Mouse (Mus musculus) E14TG2a.4 (cell line): ENCODE measurements around the gene Zfp266.

Source experiments
- H3K27me3 ChIP-seq: 2 replicates; pipeline ENCODE4 v1.6.1; 2014; ENCODE audit warnings: low read length, control low read depth; ENCODE audit not compliant: insufficient read depth
- H3K36me3 ChIP-seq: 2 replicates; pipeline ENCODE4 v1.6.1; 2014; ENCODE audit warnings: low read length, control low read depth; ENCODE audit not compliant: insufficient read depth
- H3K4me1 ChIP-seq: replicated peaks from 2 replicates; pipeline ENCODE4 v1.6.1; 2014; ENCODE audit warnings: low read depth, low read length, control low read depth
- H3K4me3 ChIP-seq: replicated peaks from 2 replicates; pipeline ENCODE4 v1.5.1; 2014; ENCODE audit warnings: mild to moderate bottlenecking, low read length
- H3K9me3 ChIP-seq: 2 replicates; pipeline ENCODE4 v1.6.1; 2014; ENCODE audit warnings: low read length, control low read depth
- CTCF ChIP-seq: conservative IDR thresholded peaks from 2 replicates; pipeline ENCODE4 v1.5.1; 2014; ENCODE audit warnings: low read length
- NANOG ChIP-seq: IDR thresholded peaks from 2 replicates; pipeline ENCODE4 v1.6.1; 2014; ENCODE audit warnings: borderline replicate concordance, low read length, mixed read lengths
- POU5F1 ChIP-seq: IDR thresholded peaks from 2 replicates; pipeline ENCODE4 v1.6.1; 2014; ENCODE audit warnings: low read length, borderline replicate concordance

Gene Zfp266

GRCm38 (mm10) chr9:20510346-20510745, 10.9 kb downstream of the Zfp266 start:
- TF ChIP-seq CTCF: no peak
- TF ChIP-seq NANOG: no peak
- no peak for TF ChIP-seq POU5F1
- H3K4me3 ChIP-seq: no peak overlapping the region
- H3K9me3 ChIP-seq: no peaks in the 10 kb centered on the region
- peaks cover 91% of the 10 kb centered on the region for H3K36me3 ChIP-seq
- peaks cover 63% of the 10 kb centered on the region for H3K4me1 ChIP-seq
- no peaks in the 10 kb centered on the region for H3K27me3 ChIP-seq

- no peaks in the 10 kb centered on the region for H3K27me3 ChIP-seq
- peaks cover 63% of the 10 kb centered on the region for H3K4me1 ChIP-seq
- no peaks in the 10 kb centered on the region for H3K9me3 ChIP-seq
- H3K4me3 ChIP-seq: no peak overlapping the region
- no peak for TF ChIP-seq CTCF
- peaks cover 91% of the 10 kb centered on the region for H3K36me3 ChIP-seq
These were observed 11.5 kb downstream of the Zfp266 start for GRCm38 (mm10) chr9:20509676-20510075.

GRCm38 (mm10) chr9:20504801-20505200, 16.4 kb downstream of the Zfp266 start:
- no peaks in the 10 kb centered on the region for H3K27me3 ChIP-seq
- peaks cover 45% of the 10 kb centered on the region for H3K4me1 ChIP-seq
- H3K9me3 ChIP-seq: no peaks in the 10 kb centered on the region
- H3K36me3 ChIP-seq: peaks cover 91% of the 10 kb centered on the region
- no peak overlapping the region for H3K4me3 ChIP-seq
- no peak for TF ChIP-seq POU5F1
- no peak for TF ChIP-seq CTCF
- no peak for TF ChIP-seq NANOG

GRCm38 (mm10) chr9:20493281-20493680, 27.9 kb downstream of the Zfp266 start:
- Histone ChIP-seq H3K4me3 (peak overlapping the region; percentile 96), H3K36me3 (peaks cover 51% of the 10 kb centered on the region), H3K4me1 (peaks cover 20% of the 10 kb centered on the region), H3K9me3 (no peaks in the 10 kb centered on the region), H3K27me3 (no peaks in the 10 kb centered on the region)
- TF ChIP-seq CTCF (no peak), POU5F1 (no peak), NANOG (no peak)

GRCm38 (mm10) chr9:20492527-20493233, 28.5 kb downstream of the Zfp266 start, which contains the start of gene Zfp426:
Zfp426 (minus strand) TSS chr9:20492746.
- Histone ChIP-seq H3K4me3 (peak within 1 kb of the TSS; percentile 96), H3K9me3 (no peaks in the 10 kb centered on the region), H3K36me3 (peaks cover 45% of the 10 kb centered on the region), H3K27me3 (no peaks in the 10 kb centered on the region), H3K4me1 (peaks cover 20% of the 10 kb centered on the region)
- TF ChIP-seq NANOG: no peak
- TF ChIP-seq POU5F1: no peak
- TF ChIP-seq CTCF: no peak

DNA sequence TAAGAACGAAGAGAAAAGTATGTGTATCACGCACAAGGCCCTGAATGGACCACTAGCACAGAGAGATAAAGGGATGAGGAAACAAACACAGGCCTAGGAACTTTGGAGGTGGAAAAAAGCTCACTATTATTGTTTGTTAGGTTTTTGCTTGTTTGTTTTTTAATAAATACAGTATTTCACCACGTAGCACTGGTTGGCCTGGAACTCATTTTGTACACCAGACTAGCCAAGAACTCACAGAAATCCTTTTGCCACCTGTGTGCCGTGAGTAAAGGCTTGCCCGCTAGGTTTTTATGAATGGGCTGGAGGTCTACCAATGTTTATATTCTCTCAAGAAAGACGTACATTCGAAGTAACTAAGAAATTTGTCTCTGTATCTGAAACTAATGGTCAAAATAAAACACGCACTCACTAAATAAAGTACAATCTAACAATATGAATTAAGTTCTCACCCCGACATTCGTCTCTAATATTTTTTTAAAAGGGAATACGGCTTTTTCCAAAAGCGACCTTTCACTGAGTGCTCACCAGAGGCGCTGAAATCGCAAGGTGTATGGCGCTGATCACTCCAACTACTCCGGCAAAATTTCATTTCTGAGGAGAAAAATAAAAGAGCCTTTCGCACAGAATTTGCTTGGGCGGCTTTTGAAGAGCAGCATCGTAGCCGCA, 29.2 kb downstream of the Zfp266 start:
- Histone ChIP-seq H3K36me3 (peaks cover 40% of the 10 kb centered on the region), H3K27me3 (no peaks in the 10 kb centered on the region), H3K9me3 (no peaks in the 10 kb centered on the region), H3K4me3 (peak overlapping the region; percentile 96), H3K4me1 (peaks cover 20% of the 10 kb centered on the region)
- no peak for TF ChIP-seq NANOG
- TF ChIP-seq CTCF: no peak

DNA sequence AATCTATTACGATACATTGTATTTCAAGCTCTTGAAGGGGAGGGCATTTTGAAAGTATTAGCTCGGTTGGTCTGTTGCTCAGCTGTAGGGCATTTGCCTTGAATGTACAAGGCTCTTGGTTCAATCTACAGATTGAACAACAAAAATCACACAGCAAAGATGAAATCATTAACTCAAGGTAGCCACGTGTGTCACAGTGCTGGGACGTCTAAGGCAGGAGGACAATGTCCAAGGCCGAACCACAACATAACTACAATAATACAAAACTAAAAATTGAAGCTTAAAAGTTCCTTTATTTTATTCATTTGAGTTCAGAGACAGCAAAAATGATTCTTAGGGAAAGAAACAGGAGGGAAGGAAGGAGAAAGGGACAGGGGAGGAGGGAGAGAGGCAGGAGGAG, 31.7 kb downstream of the Zfp266 start:
- TF ChIP-seq CTCF (no peak), NANOG (no peak), POU5F1 (no peak)
- H3K9me3 ChIP-seq: no peaks in the 10 kb centered on the region
- H3K27me3 ChIP-seq: no peaks in the 10 kb centered on the region
- peaks cover 43% of the 10 kb centered on the region for H3K36me3 ChIP-seq
- H3K4me3 ChIP-seq: no peak overlapping the region
- peaks cover 17% of the 10 kb centered on the region for H3K4me1 ChIP-seq

- Histone ChIP-seq H3K4me3 (no peak overlapping the region), H3K36me3 (peaks cover 46% of the 10 kb centered on the region), H3K4me1 (no peaks in the 10 kb centered on the region), H3K9me3 (no peaks in the 10 kb centered on the region), H3K27me3 (no peaks in the 10 kb centered on the region)
- no peak for TF ChIP-seq CTCF
These were observed 41.8 kb downstream of the Zfp266 start for GRCm38 (mm10) chr9:20479396-20479795.

- H3K4me3 ChIP-seq: no peak overlapping the region
- TF ChIP-seq CTCF: no peak
- no peaks in the 10 kb centered on the region for H3K27me3 ChIP-seq
- H3K9me3 ChIP-seq: no peaks in the 10 kb centered on the region
- no peaks in the 10 kb centered on the region for H3K4me1 ChIP-seq
- H3K36me3 ChIP-seq: peaks cover 34% of the 10 kb centered on the region
These were observed 44.6 kb downstream of the Zfp266 start for GRCm38 (mm10) chr9:20476632-20477031.
